Mouse (Mus musculus) limb, embryonic 12.5 days (tissue): ENCODE measurements at regions not wholly inside any gene's neighbourhood (a gene's known extent, or its start where the extent isn't known, plus 50 kb on each side); places are given as distances from the start of the nearest gene placed in this dataset.
"Not testable (repeated sequence)": the region's sequence is repeated elsewhere in the genome, so short reads cannot be mapped to it uniquely, and the experiment has no call there.

Experiments used
- ATAC-seq: fragments of 200-750 bp; cut with Nextera tagmentation; 2 replicates; pipeline ENCODE4 v1.8.0; 2017; ENCODE audit warnings: low read depth, moderate TSS enrichment; ENCODE audit not compliant: insufficient number of reproducible peaks, insufficient read depth, low FRiP score, low TSS enrichment
- H3K27ac ChIP-seq: fragments of 300-500 bp; sonication (generic); 2 replicates; pipeline ENCODE4 v1.5.1; 2016; ENCODE audit warnings: mild to moderate bottlenecking, moderate library complexity
- H3K27me3 ChIP-seq: fragments of 300-500 bp; sonication (generic); 2 replicates; pipeline ENCODE4 v1.6.1; 2016; ENCODE audit warnings: mild to moderate bottlenecking, moderate library complexity
- H3K36me3 ChIP-seq: fragments of 300-500 bp; sonication (generic); 2 replicates; pipeline ENCODE4 v1.6.1; 2016; ENCODE audit warnings: mild to moderate bottlenecking, moderate library complexity
- H3K4me1 ChIP-seq: fragments of 300-500 bp; sonication (generic); replicated peaks from 2 replicates; pipeline ENCODE4 v1.6.1; 2016
- H3K4me2 ChIP-seq: fragments of 300-500 bp; sonication (generic); 2 replicates; pipeline ENCODE4 v1.6.1; 2016; ENCODE audit warnings: mild to moderate bottlenecking, moderate library complexity
- H3K4me3 ChIP-seq: fragments of 300-500 bp; sonication (generic); replicated peaks from 2 replicates; pipeline ENCODE4 v1.5.1; 2016; ENCODE audit warnings: mild to moderate bottlenecking
- H3K9ac ChIP-seq: fragments of 300-500 bp; sonication (generic); replicated peaks from 2 replicates; pipeline ENCODE4 v1.6.1; 2016; ENCODE audit warnings: mild to moderate bottlenecking, moderate library complexity
- H3K9me3 ChIP-seq: fragments of 300-500 bp; sonication (generic); 2 replicates; pipeline ENCODE4 v1.6.1; 2016; ENCODE audit warnings: mild to moderate bottlenecking, moderate library complexity
- WGBS: fragments of 180-500 bp; shearing (Covaris S2); methylation state at CpG from one replicate; pipeline ENCODE4 v1.1.7; 2016; 5-methylcytosine and 5-hydroxymethylcytosine counted together

- H3K4me2 ChIP-seq: no peak overlapping the region
- no peaks in the 10 kb centered on the region; the same call in 1 of the 2 replicates for H3K27me3 ChIP-seq
- no peak overlapping the region for H3K27ac ChIP-seq
- H3K36me3 ChIP-seq: no peaks in the 10 kb centered on the region
- H3K4me1 ChIP-seq: peaks cover 12% of the 10 kb centered on the region
- H3K9ac ChIP-seq: no peak overlapping the region
- ATAC-seq: no peak; the same call in 1 of the 2 replicates
- no peaks in the 10 kb centered on the region for H3K9me3 ChIP-seq
- no peak overlapping the region for H3K4me3 ChIP-seq
Observed at GRCm38 (mm10) chr1:157810657-157811056, 304.1 kb downstream of the Sec16b start.

GRCm38 (mm10) chr1:157827966-157828365, 321.4 kb downstream of the Sec16b start:
- no peak for ATAC-seq
- Histone ChIP-seq H3K4me2 (no peak overlapping the region), H3K9me3 (no peaks in the 10 kb centered on the region), H3K4me3 (no peak overlapping the region), H3K27me3 (no peaks in the 10 kb centered on the region), H3K27ac (no peak overlapping the region), H3K9ac (no peak overlapping the region), H3K4me1 (no peaks in the 10 kb centered on the region), H3K36me3 (no peaks in the 10 kb centered on the region)
- WGBS: 45% methylated on average over 2 of the region's 2 CpGs

GRCm38 (mm10) chr1:157831511-157831910, 325.0 kb downstream of the Sec16b start:
- H3K27ac ChIP-seq: no peak overlapping the region
- H3K36me3 ChIP-seq: no peaks in the 10 kb centered on the region
- H3K4me1 ChIP-seq: no peaks in the 10 kb centered on the region
- H3K9me3 ChIP-seq: no peaks in the 10 kb centered on the region
- H3K9ac ChIP-seq: no peak overlapping the region
- no peak overlapping the region for H3K4me2 ChIP-seq
- 32% methylated on average over 2 of the region's 2 CpGs for WGBS
- no peak overlapping the region for H3K4me3 ChIP-seq
- no peaks in the 10 kb centered on the region for H3K27me3 ChIP-seq
- ATAC-seq: no peak

GRCm38 (mm10) chr1:157872775-157873174, 366.2 kb downstream of the Sec16b start:
- Histone ChIP-seq H3K27me3 (no peaks in the 10 kb centered on the region), H3K36me3 (no peaks in the 10 kb centered on the region), H3K9ac (no peak overlapping the region), H3K4me1 (peaks cover 7% of the 10 kb centered on the region), H3K9me3 (no peaks in the 10 kb centered on the region), H3K27ac (no peak overlapping the region), H3K4me2 (no peak overlapping the region), H3K4me3 (no peak overlapping the region)
- 18% methylated on average over 5 of the region's 5 CpGs for WGBS
- no peak for ATAC-seq

- H3K9ac ChIP-seq: no peak overlapping the region
- no peak overlapping the region for H3K27ac ChIP-seq
- H3K4me1 ChIP-seq: peaks cover 7% of the 10 kb centered on the region
- H3K36me3 ChIP-seq: no peaks in the 10 kb centered on the region
- H3K4me3 ChIP-seq: no peak overlapping the region
- 92% methylated on average over 2 of the region's 2 CpGs for WGBS
- no peaks in the 10 kb centered on the region for H3K9me3 ChIP-seq
- no peak overlapping the region for H3K4me2 ChIP-seq
- H3K27me3 ChIP-seq: no peaks in the 10 kb centered on the region
- no peak for ATAC-seq
Observed at GRCm38 (mm10) chr1:157875006-157875405, 368.5 kb downstream of the Sec16b start.

GRCm38 (mm10) chr1:157877117-157877516, 370.6 kb downstream of the Sec16b start:
- not testable (repeated sequence) for H3K27me3 ChIP-seq, H3K4me3 ChIP-seq, H3K9me3 ChIP-seq, ATAC-seq, H3K36me3 ChIP-seq, H3K9ac ChIP-seq, H3K4me1 ChIP-seq, H3K4me2 ChIP-seq, H3K27ac ChIP-seq
- 96% methylated on average over 2 of the region's 4 CpGs for WGBS

GRCm38 (mm10) chr1:157887146-157887545, 380.6 kb downstream of the Sec16b start:
- ATAC-seq: no peak
- H3K27ac ChIP-seq: no peak overlapping the region
- H3K36me3 ChIP-seq: no peaks in the 10 kb centered on the region
- no peak overlapping the region for H3K4me3 ChIP-seq
- H3K9ac ChIP-seq: no peak overlapping the region
- peaks cover 4% of the 10 kb centered on the region; the same call in 1 of the 2 replicates for H3K4me1 ChIP-seq
- H3K9me3 ChIP-seq: no peaks in the 10 kb centered on the region
- WGBS: 23% methylated on average over 1 of the region's 1 CpGs
- no peaks in the 10 kb centered on the region for H3K27me3 ChIP-seq
- H3K4me2 ChIP-seq: no peak overlapping the region

- peaks cover 4% of the 10 kb centered on the region; the same call in 1 of the 2 replicates for H3K4me1 ChIP-seq
- no peak overlapping the region for H3K9ac ChIP-seq
- no peak for ATAC-seq
- no peaks in the 10 kb centered on the region for H3K36me3 ChIP-seq
- H3K4me2 ChIP-seq: no peak overlapping the region
- H3K27me3 ChIP-seq: no peaks in the 10 kb centered on the region
- WGBS: 81% methylated on average over 7 of the region's 7 CpGs
- H3K4me3 ChIP-seq: no peak overlapping the region
- H3K27ac ChIP-seq: no peak overlapping the region
- H3K9me3 ChIP-seq: no peaks in the 10 kb centered on the region
Observed at GRCm38 (mm10) chr1:157888573-157888972, 382.0 kb downstream of the Sec16b start.

- Histone ChIP-seq H3K4me2 (no peak overlapping the region), H3K27me3 (no peaks in the 10 kb centered on the region), H3K27ac (no peak overlapping the region), H3K9ac (no peak overlapping the region), H3K9me3 (no peaks in the 10 kb centered on the region), H3K36me3 (no peaks in the 10 kb centered on the region), H3K4me3 (no peak overlapping the region), H3K4me1 (no peaks in the 10 kb centered on the region)
- 83% methylated on average over 2 of the region's 2 CpGs for WGBS
- ATAC-seq: no peak
Observed at GRCm38 (mm10) chr1:157906168-157906567, 399.6 kb downstream of the Sec16b start.

- Histone ChIP-seq H3K36me3 (no peaks in the 10 kb centered on the region), H3K27ac (no peak overlapping the region), H3K9me3 (no peaks in the 10 kb centered on the region), H3K27me3 (no peaks in the 10 kb centered on the region), H3K4me1 (no peaks in the 10 kb centered on the region), H3K4me2 (no peak overlapping the region), H3K4me3 (no peak overlapping the region), H3K9ac (no peak overlapping the region)
- 68% methylated on average over 1 of the region's 1 CpGs for WGBS
- no peak for ATAC-seq
Observed at GRCm38 (mm10) chr1:157937800-157938348, 418.3 kb downstream of the Brinp2 start.

- WGBS: 61% methylated on average over 1 of the region's 1 CpGs
Observed at GRCm38 (mm10) chr1:157939516-157939915, 416.6 kb downstream of the Brinp2 start.

GRCm38 (mm10) chr1:157940331-157940758, 415.8 kb downstream of the Brinp2 start:
- Histone ChIP-seq H3K4me2 (no peak overlapping the region), H3K27me3 (no peaks in the 10 kb centered on the region), H3K4me3 (no peak overlapping the region), H3K9ac (no peak overlapping the region), H3K36me3 (no peaks in the 10 kb centered on the region), H3K4me1 (no peaks in the 10 kb centered on the region), H3K9me3 (no peaks in the 10 kb centered on the region), H3K27ac (no peak overlapping the region)
- no peak for ATAC-seq
- 46% methylated on average over 3 of the region's 3 CpGs for WGBS

More at GRCm38 (mm10) chr1:157939516-157939915, 416.6 kb downstream of the Brinp2 start:
- ATAC-seq: no peak
- Histone ChIP-seq H3K9me3 (no peaks in the 10 kb centered on the region), H3K4me2 (no peak overlapping the region), H3K4me1 (no peaks in the 10 kb centered on the region), H3K9ac (no peak overlapping the region), H3K27ac (no peak overlapping the region), H3K27me3 (no peaks in the 10 kb centered on the region), H3K36me3 (no peaks in the 10 kb centered on the region), H3K4me3 (no peak overlapping the region)
